Mouse (Mus musculus) kidney, adult 2 months (tissue): Measurements from ENCODE around the gene Crebl2.

Source experiments
- CTCF ChIP-seq: fragments of 200-500 bp; conservative IDR thresholded peaks from 2 replicates; pipeline ENCODE4 v1.5.1; 2011; ENCODE audit warnings: low read depth, mild to moderate bottlenecking, control low read depth, low read length, moderate library complexity, mixed read lengths; ENCODE audit not compliant: insufficient read depth, insufficient read length
- POLR2A ChIP-seq: fragments of 200-500 bp; IDR thresholded peaks from one replicate; pipeline ENCODE4 v1.6.1; 2011; ENCODE audit warnings: low read depth, low read length, control low read depth

DNA sequence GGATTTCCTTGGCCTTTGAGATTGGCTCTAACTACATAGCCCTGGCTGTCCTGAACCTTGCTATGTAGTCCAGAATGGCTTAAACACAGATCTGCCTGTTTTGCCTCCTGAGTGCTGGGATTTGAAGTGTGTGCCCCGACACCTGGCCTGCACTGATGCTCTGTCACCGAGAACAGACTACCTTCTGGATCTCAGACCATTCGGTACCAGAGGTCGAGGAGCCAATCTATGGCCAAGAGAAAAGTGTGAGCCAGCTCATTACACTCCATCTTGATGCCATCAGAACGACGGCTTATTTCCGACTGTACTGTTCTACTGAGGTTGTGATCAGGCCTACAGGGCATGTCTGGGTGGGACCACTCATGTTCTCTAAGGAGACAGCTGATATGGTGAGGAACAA lies 36.2 kb downstream of the Crebl2 start:
- TF ChIP-seq CTCF, result no peak
- TF ChIP-seq POLR2A, result no peak
